Mouse (Mus musculus): Measurements from ENCODE around the gene Dnaic2. TPM values are rescaled to one million over a fixed set of nuclear protein-coding genes. Genes with fewer than 3 reads are reported as not detected.

The Dnaic2 gene
- polyA plus RNA-seq, 1 experiment from 2014 or later, result 0.50 TPM

DNA sequence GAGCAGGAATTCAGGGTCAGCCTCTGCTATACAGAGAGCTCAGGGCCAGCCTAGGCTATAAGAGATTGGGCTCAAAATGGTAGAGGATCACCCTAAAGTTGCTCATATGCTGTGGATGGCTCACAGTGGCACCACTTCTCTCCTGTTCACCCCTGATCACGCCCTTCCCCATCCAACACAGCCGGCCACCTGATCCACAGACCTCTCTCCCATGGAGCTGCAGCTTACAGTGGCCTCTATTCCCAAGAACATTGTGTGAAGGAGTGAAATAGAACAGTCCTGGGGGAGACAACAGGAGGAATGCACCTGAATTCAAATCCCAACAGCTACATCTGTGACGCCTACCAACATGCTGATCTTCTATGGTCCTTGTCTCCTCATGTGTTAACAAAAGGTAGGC, 71.4 kb downstream of the Dnaic2 start, which contains the start of gene Gpr142:
Gene Gpr142, plus strand, starts transcription at position 301 of the 400 bp plus-strand sequence.
- Histone ChIP-seq H3K4me2 (ENCODE audit: low read depth, low read length) (no peak within 1 kb of the TSS), H3K4me1 (ENCODE audit: control insufficient read depth, insufficient read depth, low read length) (peaks cover 14% of the 10 kb centered on the region; the same call in 1 of the 2 replicates), H3K9me3 (ENCODE audit: control insufficient read depth, low read length) (0 out of 2 replicates have a peak, but pooled peaks cover 3% of the 10 kb centered on the region), H3K36me3 (ENCODE audit: control insufficient read depth, insufficient read depth, low read length) (no peaks in the 10 kb centered on the region), H3K4me3 (ENCODE audit: low read length) (no peak within 1 kb of the TSS), H3K9ac (ENCODE audit: low read depth, low read length) (no peak within 1 kb of the TSS), H3K27me3 (replicated peaks; ENCODE audit: control insufficient read depth, insufficient read depth, low read length) (peaks cover 3% of the 10 kb centered on the region), H3K27ac (ENCODE audit: low read length) (no peak within 1 kb of the TSS)
- WGBS, result 93% methylated on average over 3 of the region's 3 CpGs
- no peak for ATAC-seq

- Histone ChIP-seq H3K9ac (ENCODE audit: low read depth, low read length) (no peak overlapping the region), H3K27ac (ENCODE audit: low read length) (no peak overlapping the region), H3K4me2 (ENCODE audit: low read depth, low read length) (no peak overlapping the region), H3K4me3 (ENCODE audit: low read length) (no peak overlapping the region), H3K4me1 (ENCODE audit: control insufficient read depth, insufficient read depth, low read length) (peaks cover 6% of the 10 kb centered on the region; the same call in 1 of the 2 replicates), H3K9me3 (ENCODE audit: control insufficient read depth, low read length) (0 out of 2 replicates have a peak, but pooled peaks cover 3% of the 10 kb centered on the region), H3K36me3 (ENCODE audit: control insufficient read depth, insufficient read depth, low read length) (no peaks in the 10 kb centered on the region), H3K27me3 (replicated peaks; ENCODE audit: control insufficient read depth, insufficient read depth, low read length) (no peaks in the 10 kb centered on the region)
- no peak for ATAC-seq
- WGBS, result 97% methylated on average over 1 of the region's 1 CpGs
Observed at GRCm38 (mm10) chr11:114801906-114802305, 74.7 kb downstream of the Dnaic2 start.

DNA sequence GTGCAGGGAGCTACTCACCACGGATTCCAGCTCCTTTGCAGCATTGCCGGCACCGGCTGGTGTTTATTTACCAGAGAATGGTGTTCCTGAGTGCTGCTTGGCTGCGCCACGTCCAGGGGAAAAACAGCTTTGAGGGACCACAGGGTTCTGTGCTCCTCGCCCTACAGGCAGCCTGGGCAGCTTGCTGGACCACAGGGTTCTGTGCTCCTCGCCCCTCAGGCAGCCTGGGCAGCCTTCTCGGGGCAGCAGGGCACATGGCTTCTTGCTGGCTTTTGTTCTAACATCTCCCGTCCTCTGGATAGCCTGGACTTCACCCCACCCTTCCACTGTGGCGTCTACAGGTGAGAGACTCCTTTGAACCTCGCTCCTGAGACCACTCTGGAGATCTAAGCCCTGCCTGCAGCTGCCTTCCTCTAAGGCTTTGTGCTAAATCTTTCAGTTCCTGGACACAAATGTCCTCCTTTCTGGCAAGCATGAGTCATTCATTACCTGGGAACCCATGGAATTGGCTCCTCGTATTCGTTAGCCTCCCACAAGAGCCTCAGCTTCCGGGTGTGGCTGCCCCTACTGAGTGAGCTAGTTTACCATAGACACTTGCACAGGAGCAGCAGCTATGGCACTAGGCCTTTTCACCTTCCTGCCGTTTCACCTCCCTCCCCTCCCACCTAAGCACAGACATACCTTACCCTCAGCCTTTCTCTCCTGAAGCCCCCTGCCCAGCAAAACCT, 75.5 kb downstream of the Dnaic2 start:
- H3K27me3 ChIP-seq (replicated peaks; ENCODE audit: control insufficient read depth, insufficient read depth, low read length), result no peaks in the 10 kb centered on the region
- no peak for ATAC-seq

GRCm38 (mm10) chr11:114803990-114804389, 76.8 kb downstream of the Dnaic2 start:
- ATAC-seq, result no peak
- WGBS, result 65% methylated on average over 8 of the region's 8 CpGs
- Histone ChIP-seq H3K4me2 (ENCODE audit: low read depth, low read length) (no peak overlapping the region), H3K9me3 (ENCODE audit: control insufficient read depth, low read length) (0 out of 2 replicates have a peak, but pooled peaks cover 3% of the 10 kb centered on the region), H3K4me3 (ENCODE audit: low read length) (no peak overlapping the region), H3K27me3 (replicated peaks; ENCODE audit: control insufficient read depth, insufficient read depth, low read length) (no peaks in the 10 kb centered on the region), H3K4me1 (ENCODE audit: control insufficient read depth, insufficient read depth, low read length) (peaks cover 9% of the 10 kb centered on the region), H3K36me3 (ENCODE audit: control insufficient read depth, insufficient read depth, low read length) (no peaks in the 10 kb centered on the region), H3K27ac (ENCODE audit: low read length) (no peak overlapping the region), H3K9ac (ENCODE audit: low read depth, low read length) (no peak overlapping the region)

More for the DNA sequence above, 75.5 kb downstream of the Dnaic2 start:
- 53% methylated on average over 15 of the region's 15 CpGs for WGBS
- 0 out of 2 replicates have a peak, but pooled peaks cover 3% of the 10 kb centered on the region for H3K9me3 ChIP-seq (ENCODE audit: control insufficient read depth, low read length)
- H3K27ac ChIP-seq (ENCODE audit: low read length), result no peak overlapping the region
- H3K36me3 ChIP-seq (ENCODE audit: control insufficient read depth, insufficient read depth, low read length), result no peaks in the 10 kb centered on the region
- H3K4me3 ChIP-seq (ENCODE audit: low read length), result no peak overlapping the region
- no peak overlapping the region for H3K4me2 ChIP-seq (ENCODE audit: low read depth, low read length)
- H3K4me1 ChIP-seq (ENCODE audit: control insufficient read depth, insufficient read depth, low read length), result peaks cover 8% of the 10 kb centered on the region
- peak overlapping the region; percentile 44 for H3K9ac ChIP-seq (ENCODE audit: low read depth, low read length)

GRCm38 (mm10) chr11:114807025-114807424, 79.8 kb downstream of the Dnaic2 start:
- no peak overlapping the region for H3K9ac ChIP-seq (ENCODE audit: low read depth, low read length)
- no peaks in the 10 kb centered on the region for H3K27me3 ChIP-seq (replicated peaks; ENCODE audit: control insufficient read depth, insufficient read depth, low read length)
- H3K4me2 ChIP-seq (ENCODE audit: low read depth, low read length), result no peak overlapping the region
- no peak overlapping the region for H3K4me3 ChIP-seq (ENCODE audit: low read length)
- H3K36me3 ChIP-seq (ENCODE audit: control insufficient read depth, insufficient read depth, low read length), result no peaks in the 10 kb centered on the region
- peaks cover 9% of the 10 kb centered on the region for H3K4me1 ChIP-seq (ENCODE audit: control insufficient read depth, insufficient read depth, low read length)
- 73% methylated on average over 2 of the region's 2 CpGs for WGBS
- H3K9me3 ChIP-seq (ENCODE audit: control insufficient read depth, low read length), result no peaks in the 10 kb centered on the region
- H3K27ac ChIP-seq (ENCODE audit: low read length), result no peak overlapping the region
- ATAC-seq, result no peak

Other genes starting within 250 kb of the Dnaic2 start
- 894 and 926 TPM in 2 replicates for gene Rpl38, start 58.9 kb upstream of the Dnaic2 start, polyA plus RNA-seq (2015; fragmentation: Nextera tagmentation; extraction: Ambion mirVana)
- gene Ttyh2, start 52.0 kb upstream of the Dnaic2 start, polyA plus RNA-seq (2015; fragmentation: Nextera tagmentation; extraction: Ambion mirVana), result 39.1 and 48.3 TPM in 2 replicates
- 0.15 and 0.51 TPM in 2 replicates for gene Kif19a, start 38.0 kb downstream of the Dnaic2 start, polyA plus RNA-seq (2015; fragmentation: Nextera tagmentation; extraction: Ambion mirVana)
- gene Btbd17, start 68.5 kb downstream of the Dnaic2 start, polyA plus RNA-seq (2015; fragmentation: Nextera tagmentation; extraction: Ambion mirVana), result 0.71 and 0.87 TPM in 2 replicates
- gene Gpr142, start 71.5 kb downstream of the Dnaic2 start, polyA plus RNA-seq (2015; fragmentation: Nextera tagmentation; extraction: Ambion mirVana), result 0.20 and 0.43 TPM in 2 replicates
- 10.5 and 10.9 TPM in 2 replicates for gene Gprc5c, start 123.7 kb downstream of the Dnaic2 start, polyA plus RNA-seq (2015; fragmentation: Nextera tagmentation; extraction: Ambion mirVana)
- 2.5 and 2.6 TPM in 2 replicates for gene Cd300a, start 162.6 kb downstream of the Dnaic2 start, polyA plus RNA-seq (2015; fragmentation: Nextera tagmentation; extraction: Ambion mirVana)
- 0.23 and 0.33 TPM in 2 replicates for gene Cd300lb, start 207.0 kb downstream of the Dnaic2 start, polyA plus RNA-seq (2015; fragmentation: Nextera tagmentation; extraction: Ambion mirVana)
- gene Cd300c, start 241.7 kb downstream of the Dnaic2 start, polyA plus RNA-seq (2015; fragmentation: Nextera tagmentation; extraction: Ambion mirVana), result not detected in 2 replicates